Mouse (Mus musculus) brain, embryonic 14.5 days (tissue): ENCODE measurements around the gene Gstp2. TPM values are rescaled to one million over a fixed set of nuclear protein-coding genes. Genes with fewer than 3 reads are reported as not detected.

Experiments used
- polyA plus RNA-seq: library from polyadenylated mRNA; depleted of rRNA; stranded (reverse); fragments of >200 nt; gene quantifications from 2 replicates; pipeline ENCODE4 v1.2.3, GENCODE M21; 2012; rRNA removed

Gene Gstp2
- polyA plus RNA-seq, 1 experiment: 2.9 TPM

Other genes starting within 250 kb of the Gstp2 start
- 79.9 and 89.6 TPM in 2 replicates for gene Chka, start 194.2 kb downstream of the Gstp2 start, polyA plus RNA-seq
- gene Tcirg1, start 138.9 kb downstream of the Gstp2 start, polyA plus RNA-seq: 31.4 and 45.2 TPM in 2 replicates
- gene Ndufs8, start 133.2 kb downstream of the Gstp2 start, polyA plus RNA-seq: 184 and 218 TPM in 2 replicates
- 1.2 and 1.8 TPM in 2 replicates for gene Aldh3b1, start 116.2 kb downstream of the Gstp2 start, polyA plus RNA-seq
- gene Unc93b1, start 110.8 kb downstream of the Gstp2 start, polyA plus RNA-seq: 12.3 and 13.4 TPM in 2 replicates
- 0.01 and 0.05 TPM in 2 replicates for gene Aldh3b3, start 87.4 kb downstream of the Gstp2 start, polyA plus RNA-seq
- gene Aldh3b2, start 73.7 kb downstream of the Gstp2 start, polyA plus RNA-seq: 1.1 and 1.3 TPM in 2 replicates
- 2.5 and 2.7 TPM in 2 replicates for gene Acy3, start 59.5 kb downstream of the Gstp2 start, polyA plus RNA-seq
- gene Tbx10, start 53.3 kb downstream of the Gstp2 start, polyA plus RNA-seq: 0.16 and 0.46 TPM in 2 replicates
- gene Nudt8, start 45.4 kb downstream of the Gstp2 start, polyA plus RNA-seq: 16.4 and 17.5 TPM in 2 replicates
- 8.3 and 9.0 TPM in 2 replicates for gene Gm49405, start 45.4 kb downstream of the Gstp2 start, polyA plus RNA-seq
- 18.4 and 22.7 TPM in 2 replicates for gene Doc2g, start 42.7 kb downstream of the Gstp2 start, polyA plus RNA-seq
- gene Ndufv1, start 33.2 kb downstream of the Gstp2 start, polyA plus RNA-seq: 174 and 194 TPM in 2 replicates
- gene Gstp1, start 8.0 kb downstream of the Gstp2 start, polyA plus RNA-seq: 266 and 307 TPM in 2 replicates
- not detected in 2 replicates for gene Gstp3, start 13.5 kb upstream of the Gstp2 start, polyA plus RNA-seq
- gene Cabp2, start 35.6 kb upstream of the Gstp2 start, polyA plus RNA-seq: not detected in 2 replicates
- gene Cdk2ap2, start 51.2 kb upstream of the Gstp2 start, polyA plus RNA-seq: 56.1 and 82.2 TPM in 2 replicates
- gene Pitpnm1, start 54.0 kb upstream of the Gstp2 start, polyA plus RNA-seq: 149 and 158 TPM in 2 replicates
- 80.0 and 88.6 TPM in 2 replicates for gene Aip, start 79.8 kb upstream of the Gstp2 start, polyA plus RNA-seq
- 0.08 TPM in 2 replicates for gene Gpr152, start 93.8 kb upstream of the Gstp2 start, polyA plus RNA-seq
- gene Cabp4, start 98.0 kb upstream of the Gstp2 start, polyA plus RNA-seq: 0.05 and 0.19 TPM in 2 replicates
- gene Coro1b, start 102.6 kb upstream of the Gstp2 start, polyA plus RNA-seq: 210 and 237 TPM in 2 replicates
- 1.5 and 2.0 TPM in 2 replicates for gene Ptprcap, start 107.6 kb upstream of the Gstp2 start, polyA plus RNA-seq
- 59.5 and 87.7 TPM in 2 replicates for gene Rps6kb2, start 117.3 kb upstream of the Gstp2 start, polyA plus RNA-seq
- 4.1 and 4.3 TPM in 2 replicates for gene Carns1, start 129.5 kb upstream of the Gstp2 start, polyA plus RNA-seq
- 1.8 and 2.2 TPM in 2 replicates for gene Tbc1d10c, start 145.3 kb upstream of the Gstp2 start, polyA plus RNA-seq
- 426 and 472 TPM in 2 replicates for gene Ppp1ca, start 146.0 kb upstream of the Gstp2 start, polyA plus RNA-seq
- gene Rad9a, start 155.6 kb upstream of the Gstp2 start, polyA plus RNA-seq: 32.7 and 49.1 TPM in 2 replicates
- gene Clcf1, start 168.2 kb upstream of the Gstp2 start, polyA plus RNA-seq: 2.3 and 3.7 TPM in 2 replicates
- not detected in 2 replicates for gene AC109138.7, start 168.3 kb upstream of the Gstp2 start, polyA plus RNA-seq
- gene Pold4, start 185.9 kb upstream of the Gstp2 start, polyA plus RNA-seq: 23.6 and 36.5 TPM in 2 replicates
- gene Ssh3, start 223.2 kb upstream of the Gstp2 start, polyA plus RNA-seq: 50.4 and 57.5 TPM in 2 replicates
- 53.4 and 54.2 TPM in 2 replicates for gene Ankrd13d, start 237.1 kb upstream of the Gstp2 start, polyA plus RNA-seq